Mouse (Mus musculus): ENCODE data around the gene Zmynd11.

GRCm38 (mm10) chr13:9660711-9661110 lies 104.4 kb downstream of the Zmynd11 start:
- TF ChIP-seq CTCF (conservative IDR thresholded peaks at IDR 0.05; ENCODE audit: low read length) (no peak), NANOG (IDR thresholded peaks at IDR 0.05; ENCODE audit: borderline replicate concordance, low read length) (no peak)

All from E14TG2a.4 (cell line).